Mouse (Mus musculus): ENCODE measurements at regions not wholly inside any gene's neighbourhood (a gene's known extent, or its start where the extent isn't known, plus 50 kb on each side); places are given as distances from the start of the nearest gene placed in this dataset.
A peak's percentile ranks its signal among the peaks of the same experiment; 100 is the strongest.

GRCm38 (mm10) chr11:63677921-63678320 is 244.2 kb downstream of the Hs3st3b1 start:
- Histone ChIP-seq H3K27me3 (peaks cover 8% of the 10 kb centered on the region; the same call in 1 of the 2 replicates), H3K4me3 (replicated peaks) (no peak overlapping the region), H3K27ac (no peak overlapping the region), H3K4me1 (peaks cover 19% of the 10 kb centered on the region), H3K36me3 (replicated peaks) (no peaks in the 10 kb centered on the region), H3K9me3 (no peaks in the 10 kb centered on the region), H3K9ac (no peak overlapping the region), H3K4me2 (no peak overlapping the region)
- WGBS: 78% methylated on average over 11 of the region's 11 CpGs
- no peak for ATAC-seq (ENCODE audit: low FRiP score)

GRCm38 (mm10) chr11:63678382-63678905 is 243.6 kb downstream of the Hs3st3b1 start:
- peak; percentile 20; the same call in 1 of the 2 replicates for ATAC-seq (ENCODE audit: low FRiP score)
- Histone ChIP-seq H3K27me3 (peaks cover 8% of the 10 kb centered on the region; the same call in 1 of the 2 replicates), H3K4me2 (peak overlapping the region; percentile 29), H3K4me3 (replicated peaks) (no peak overlapping the region), H3K9ac (no peak overlapping the region), H3K4me1 (peaks cover 17% of the 10 kb centered on the region), H3K36me3 (replicated peaks) (no peaks in the 10 kb centered on the region), H3K9me3 (no peaks in the 10 kb centered on the region), H3K27ac (0 out of 2 replicates have a peak overlapping the region, but pooled peaks have one; percentile 3)
- WGBS: 32% methylated on average over 17 of the region's 17 CpGs

- Histone ChIP-seq H3K27me3 (peaks cover 8% of the 10 kb centered on the region; the same call in 1 of the 2 replicates), H3K4me3 (replicated peaks) (no peak overlapping the region), H3K36me3 (replicated peaks) (no peaks in the 10 kb centered on the region), H3K9me3 (no peaks in the 10 kb centered on the region), H3K9ac (no peak overlapping the region), H3K4me2 (no peak overlapping the region), H3K4me1 (peaks cover 13% of the 10 kb centered on the region), H3K27ac (no peak overlapping the region)
- no peak for ATAC-seq (ENCODE audit: low FRiP score)
- 64% methylated on average over 4 of the region's 4 CpGs for WGBS
Observed at GRCm38 (mm10) chr11:63679491-63679890, 242.6 kb downstream of the Hs3st3b1 start.

- Histone ChIP-seq H3K27ac (no peak overlapping the region), H3K36me3 (replicated peaks) (no peaks in the 10 kb centered on the region), H3K27me3 (no peaks in the 10 kb centered on the region; the same call in 1 of the 2 replicates), H3K4me1 (peaks cover 2% of the 10 kb centered on the region; the same call in 1 of the 2 replicates), H3K4me2 (no peak overlapping the region), H3K9me3 (no peaks in the 10 kb centered on the region), H3K4me3 (replicated peaks) (no peak overlapping the region), H3K9ac (no peak overlapping the region)
- no peak for ATAC-seq (ENCODE audit: low FRiP score)
- 77% methylated on average over 11 of the region's 11 CpGs for WGBS
Observed at GRCm38 (mm10) chr11:63684228-63684980, 237.7 kb downstream of the Hs3st3b1 start.

- Histone ChIP-seq H3K36me3 (replicated peaks) (no peaks in the 10 kb centered on the region), H3K9ac (no peak overlapping the region), H3K4me1 (no peaks in the 10 kb centered on the region), H3K9me3 (no peaks in the 10 kb centered on the region), H3K4me2 (no peak overlapping the region), H3K27me3 (peaks cover 10% of the 10 kb centered on the region), H3K4me3 (replicated peaks) (no peak overlapping the region), H3K27ac (no peak overlapping the region)
- no peak for ATAC-seq (ENCODE audit: low FRiP score)
- WGBS: 52% methylated on average over 4 of the region's 4 CpGs
Observed at GRCm38 (mm10) chr11:63691041-63691440, 231.0 kb downstream of the Hs3st3b1 start.

- Histone ChIP-seq H3K27ac (no peak overlapping the region), H3K4me3 (replicated peaks) (no peak overlapping the region), H3K9ac (no peak overlapping the region; the same call in 1 of the 2 replicates), H3K4me2 (peak overlapping the region; percentile 6; the same call in 1 of the 2 replicates), H3K36me3 (replicated peaks) (no peaks in the 10 kb centered on the region), H3K9me3 (no peaks in the 10 kb centered on the region), H3K4me1 (peaks cover 31% of the 10 kb centered on the region), H3K27me3 (peaks cover 57% of the 10 kb centered on the region)
- 21% methylated on average over 12 of the region's 12 CpGs for WGBS
- ATAC-seq (ENCODE audit: low FRiP score): no peak
Observed at GRCm38 (mm10) chr11:63704995-63705580, 217.0 kb downstream of the Hs3st3b1 start.

GRCm38 (mm10) chr11:63706057-63706456 is 216.0 kb downstream of the Hs3st3b1 start:
- Histone ChIP-seq H3K36me3 (replicated peaks) (no peaks in the 10 kb centered on the region), H3K4me1 (peaks cover 31% of the 10 kb centered on the region), H3K9me3 (no peaks in the 10 kb centered on the region), H3K4me3 (replicated peaks) (no peak overlapping the region), H3K4me2 (no peak overlapping the region), H3K27ac (no peak overlapping the region), H3K27me3 (peaks cover 59% of the 10 kb centered on the region), H3K9ac (no peak overlapping the region)
- no peak for ATAC-seq (ENCODE audit: low FRiP score)
- 47% methylated on average over 8 of the region's 8 CpGs for WGBS

- H3K4me1 ChIP-seq: peaks cover 31% of the 10 kb centered on the region
- 5% methylated on average over 5 of the region's 5 CpGs for WGBS
- no peak overlapping the region for H3K4me3 ChIP-seq (replicated peaks)
- no peaks in the 10 kb centered on the region for H3K36me3 ChIP-seq (replicated peaks)
- no peak overlapping the region for H3K9ac ChIP-seq
- no peak overlapping the region for H3K4me2 ChIP-seq
- peaks cover 66% of the 10 kb centered on the region for H3K27me3 ChIP-seq
- no peak for ATAC-seq (ENCODE audit: low FRiP score)
- H3K9me3 ChIP-seq: no peaks in the 10 kb centered on the region
- H3K27ac ChIP-seq: no peak overlapping the region
Observed at GRCm38 (mm10) chr11:63707093-63707492, 215.0 kb downstream of the Hs3st3b1 start.

- no peak for ATAC-seq (ENCODE audit: low FRiP score)
- 66% methylated on average over 4 of the region's 4 CpGs for WGBS
Observed at GRCm38 (mm10) chr11:63708412-63708811, 213.7 kb downstream of the Hs3st3b1 start.

GRCm38 (mm10) chr11:63712053-63712864 is 209.8 kb downstream of the Hs3st3b1 start:
- H3K4me3 ChIP-seq (replicated peaks): no peak overlapping the region
- no peak overlapping the region for H3K9ac ChIP-seq
- no peaks in the 10 kb centered on the region for H3K9me3 ChIP-seq
- no peak overlapping the region for H3K4me2 ChIP-seq
- peaks cover 49% of the 10 kb centered on the region for H3K27me3 ChIP-seq
- WGBS: 67% methylated on average over 15 of the region's 15 CpGs
- ATAC-seq (ENCODE audit: low FRiP score): no peak
- no peak overlapping the region for H3K27ac ChIP-seq
- no peaks in the 10 kb centered on the region for H3K36me3 ChIP-seq (replicated peaks)
- peaks cover 4% of the 10 kb centered on the region; the same call in 1 of the 2 replicates for H3K4me1 ChIP-seq

More at GRCm38 (mm10) chr11:63708412-63708811, 213.7 kb downstream of the Hs3st3b1 start:
- Histone ChIP-seq H3K4me1 (peaks cover 31% of the 10 kb centered on the region), H3K27me3 (peaks cover 73% of the 10 kb centered on the region), H3K36me3 (replicated peaks) (no peaks in the 10 kb centered on the region), H3K9ac (no peak overlapping the region), H3K4me2 (no peak overlapping the region), H3K27ac (no peak overlapping the region), H3K4me3 (replicated peaks) (no peak overlapping the region), H3K9me3 (no peaks in the 10 kb centered on the region)

- WGBS: 93% methylated on average over 5 of the region's 5 CpGs
- no peaks in the 10 kb centered on the region for H3K9me3 ChIP-seq
- H3K9ac ChIP-seq: no peak overlapping the region
- H3K36me3 ChIP-seq (replicated peaks): no peaks in the 10 kb centered on the region
- no peak overlapping the region for H3K4me2 ChIP-seq
- no peak overlapping the region for H3K27ac ChIP-seq
- ATAC-seq (ENCODE audit: low FRiP score): no peak
- H3K4me3 ChIP-seq (replicated peaks): no peak overlapping the region
- 0 out of 2 replicates have a peak, but pooled peaks cover 3% of the 10 kb centered on the region for H3K4me1 ChIP-seq
- no peaks in the 10 kb centered on the region for H3K27me3 ChIP-seq
Observed at GRCm38 (mm10) chr11:63722261-63722660, 199.8 kb downstream of the Hs3st3b1 start.

- no peak for ATAC-seq (ENCODE audit: low FRiP score)
- Histone ChIP-seq H3K9me3 (no peaks in the 10 kb centered on the region), H3K4me3 (replicated peaks) (no peak overlapping the region), H3K36me3 (replicated peaks) (no peaks in the 10 kb centered on the region), H3K27ac (no peak overlapping the region), H3K4me2 (no peak overlapping the region), H3K27me3 (no peaks in the 10 kb centered on the region), H3K9ac (no peak overlapping the region), H3K4me1 (peaks cover 6% of the 10 kb centered on the region; the same call in 1 of the 2 replicates)
- WGBS: 85% methylated on average over 9 of the region's 9 CpGs
Observed at GRCm38 (mm10) chr11:63730880-63731279, 191.2 kb downstream of the Hs3st3b1 start.
